31 mouse cellular contexts compared by ENCODE assay signal in genomic region chr1:30908797-30909196, GRCm38 (mm10). TPM values are rescaled to one million over a fixed set of nuclear protein-coding genes. Genes with fewer than 3 reads are reported as not detected.
DNase-seq lines count a peak whose midpoint lies in the region; ATAC-seq and TF ChIP-seq lines count a peak whose summit lies in the region.
"Had no signal": no experiment of that assay in that cellular context is flagged by ENCODE, and none has a peak within 500 bp of the region (broad histone marks: within the 10 kb centered on the region; RNA-seq: fewer than 3 reads in every experiment).

No protein-coding gene starts in this region.

- WGBS in lung, embryonic 16.5 days: 49% methylated on average over 4 of the region's 4 CpGs
- 53% methylated on average over 4 of the region's 4 CpGs for WGBS in lung, adult 2 months
- WGBS in forebrain, embryonic 13.5 days: 87% methylated on average over 4 of the region's 4 CpGs

- H3K4me3 ChIP-seq in lung, embryonic 16.5 days (ENCODE audit: low read length): no peak overlapping the region
- H3K4me3 ChIP-seq in lung, adult 2 months (replicated peaks; ENCODE audit: extremely low read depth, low read depth, low read length): no peak overlapping the region
- no peak overlapping the region for H3K4me3 ChIP-seq in ES-E14 (ENCODE audit: insufficient read depth in 1 of 2, low read depth in 1 of 2, low read length in 2 of 2, poor library complexity in 1 of 2, severe bottlenecking in 1 of 2)
- no peak overlapping the region for H3K4me3 ChIP-seq in forebrain, embryonic 13.5 days
- H3K4me3 ChIP-seq: embryonic facial prominence, embryonic 10.5 days; embryonic facial prominence, embryonic 13.5 days; erythroblast, embryonic 14.5 days; forebrain, embryonic 12.5 days; heart, embryonic 15.5 days; hindbrain, embryonic 10.5 days; hindbrain, embryonic 13.5 days; intestine, embryonic 15.5 days had no signal

- no peaks in the 10 kb centered on the region for H3K9me3 ChIP-seq in lung, embryonic 16.5 days (ENCODE audit: control insufficient read depth, low read length)
- H3K9me3 ChIP-seq in ES-E14 (ENCODE audit: control insufficient read depth, insufficient read depth, low read depth, low read length): no peaks in the 10 kb centered on the region
- no peaks in the 10 kb centered on the region for H3K9me3 ChIP-seq in forebrain, embryonic 13.5 days (replicated peaks)
- H3K9me3 ChIP-seq: embryonic facial prominence, embryonic 10.5 days; embryonic facial prominence, embryonic 13.5 days; forebrain, embryonic 12.5 days; heart, embryonic 15.5 days; hindbrain, embryonic 10.5 days; hindbrain, embryonic 13.5 days; intestine, embryonic 15.5 days had no signal

- no peak for TF ChIP-seq CTCF in lung, adult 2 months (IDR thresholded peaks at IDR 0.05; ENCODE audit: insufficient read depth, low read length)

- in situ Hi-C loops in ES-E14 (cut with MboI; ENCODE audit: low sequenced_read_pairs in 2 of 2, unreplicated experiment in 2 of 2): no loop called here

- no peak overlapping the region for H3K9ac ChIP-seq in lung, embryonic 16.5 days (ENCODE audit: low read length)
- no peak overlapping the region for H3K9ac ChIP-seq in ES-E14 (ENCODE audit: insufficient read depth, low read depth, low read length, poor library complexity, severe bottlenecking)
- H3K9ac ChIP-seq in forebrain, embryonic 13.5 days: no peak overlapping the region
- H3K9ac ChIP-seq: embryonic facial prominence, embryonic 13.5 days; forebrain, embryonic 12.5 days; heart, embryonic 15.5 days; hindbrain, embryonic 13.5 days; intestine, embryonic 15.5 days had no signal

- peak; percentile 34; the same call in 1 of the 2 replicates for ATAC-seq in lung, embryonic 16.5 days (ENCODE audit: low read depth)
- no peak for ATAC-seq in forebrain, embryonic 13.5 days
- ATAC-seq: CD4-positive, CD25-positive, alpha-beta regulatory T cell, adult 4 months; forebrain, embryonic 16.5 days; hindbrain, embryonic 16.5 days; intestine, embryonic 15.5 days had no signal

- no peak for DNase-seq in lung, adult 2 months
- DNase-seq in ES-E14 (ENCODE audit: low read depth, low spot score) (no peak), R1 (ENCODE audit: low read depth, low spot score) (peak; percentile 92)
- DNase-seq in cerebellum, postnatal 14 days: no peak
- no peak for DNase-seq in T-cell, adult 2 months (ENCODE audit: low spot score)
- DNase-seq: adrenal gland, postnatal 10 days; adrenal gland, postnatal 36 days; cerebellum, adult 11 months; cerebellum, adult 2 months; cerebellum, adult 9-11 months; cerebellum, postnatal 36 days; embryo, embryonic 11 days; gastrocnemius, postnatal 10 days; gastrocnemius, postnatal 36 days; heart, postnatal 10 days; heart, postnatal 36 days; kidney, adult 18-20 months had no signal

- H3K4me2 ChIP-seq in lung, embryonic 16.5 days (ENCODE audit: low read depth, low read length): no peak overlapping the region
- H3K4me2 ChIP-seq in forebrain, embryonic 13.5 days: no peak overlapping the region
- H3K4me2 ChIP-seq: embryonic facial prominence, embryonic 13.5 days; forebrain, embryonic 12.5 days; heart, embryonic 11.5 days; heart, embryonic 15.5 days; hindbrain, embryonic 13.5 days; intestine, embryonic 15.5 days had no signal

- no peak overlapping the region for H3K27ac ChIP-seq in lung, embryonic 16.5 days (ENCODE audit: low read length)
- no peak overlapping the region for H3K27ac ChIP-seq in ES-E14 (ENCODE audit: insufficient read depth, low read depth, low read length, poor library complexity, severe bottlenecking)
- no peak overlapping the region for H3K27ac ChIP-seq in forebrain, embryonic 13.5 days
- H3K27ac ChIP-seq: embryonic facial prominence, embryonic 10.5 days; embryonic facial prominence, embryonic 13.5 days; forebrain, embryonic 12.5 days; heart, embryonic 15.5 days; hindbrain, embryonic 10.5 days; hindbrain, embryonic 13.5 days; intestine, embryonic 15.5 days had no signal

- no peak for TF ChIP-seq POLR2A in lung, adult 2 months (IDR thresholded peaks at IDR 0.05; ENCODE audit: borderline replicate concordance, extremely low read depth, low read depth, low read length)

- no peaks in the 10 kb centered on the region for H3K36me3 ChIP-seq in lung, embryonic 16.5 days (ENCODE audit: control insufficient read depth, insufficient read depth, low read length)
- H3K36me3 ChIP-seq in ES-E14 (ENCODE audit: control insufficient read depth, insufficient read depth, low read length, poor library complexity, severe bottlenecking): no peaks in the 10 kb centered on the region
- H3K36me3 ChIP-seq in forebrain, embryonic 13.5 days (ENCODE audit: poor library complexity, severe bottlenecking): no peaks in the 10 kb centered on the region
- H3K36me3 ChIP-seq: embryonic facial prominence, embryonic 10.5 days; embryonic facial prominence, embryonic 13.5 days; forebrain, embryonic 12.5 days; heart, embryonic 15.5 days; hindbrain, embryonic 10.5 days; hindbrain, embryonic 13.5 days; intestine, embryonic 15.5 days had no signal

- no peaks in the 10 kb centered on the region for H3K4me1 ChIP-seq in lung, embryonic 16.5 days (replicated peaks; ENCODE audit: control insufficient read depth, insufficient read depth, low read length)
- H3K4me1 ChIP-seq in lung, adult 2 months (ENCODE audit: control insufficient read depth, insufficient read depth, low read length): no peaks in the 10 kb centered on the region
- peaks cover 0 to 2% of the 10 kb centered on the region in 2 experiments; a peak in 2 of 4 replicates for H3K4me1 ChIP-seq in ES-E14 (ENCODE audit: control insufficient read depth in 2 of 2, insufficient read depth in 2 of 2, low read length in 2 of 2, poor library complexity in 1 of 2)
- no peaks in the 10 kb centered on the region for H3K4me1 ChIP-seq in forebrain, embryonic 13.5 days
- H3K4me1 ChIP-seq: embryonic facial prominence, embryonic 10.5 days; embryonic facial prominence, embryonic 13.5 days; forebrain, embryonic 12.5 days; heart, embryonic 15.5 days; hindbrain, embryonic 10.5 days; hindbrain, embryonic 13.5 days; intestine, embryonic 15.5 days had no signal

- H3K27me3 ChIP-seq in lung, embryonic 16.5 days (ENCODE audit: control insufficient read depth, insufficient read depth, low read depth, low read length): no peaks in the 10 kb centered on the region
- H3K27me3 ChIP-seq in forebrain, embryonic 13.5 days: no peaks in the 10 kb centered on the region
- H3K27me3 ChIP-seq: embryonic facial prominence, embryonic 13.5 days; forebrain, embryonic 12.5 days; heart, embryonic 15.5 days; hindbrain, embryonic 13.5 days; intestine, embryonic 15.5 days had no signal

TF ChIP-seq in ES-E14, 5 proteins besides CTCF, POLR2A, EP300 and RAD21:
- TF ChIP-seq HCFC1 (IDR thresholded peaks at IDR 0.05; ENCODE audit: borderline replicate concordance, insufficient read depth, low read length) (no peak), CHD2 (IDR thresholded peaks at IDR 0.05; ENCODE audit: low read depth, low read length) (peak; percentile 75)

RNA-seq across cellular contexts. Expression of gene Phf3, which starts 35.1 kb away (rescaled TPM):
- polyA plus RNA-seq in lung, embryonic 16.5 days (2015; fragmentation: Nextera tagmentation; extraction: Ambion mirVana): 27.7 and 29.4 TPM in 2 replicates
- 22.6 and 45.9 TPM in 2 replicates for polyA plus RNA-seq in lung, adult 2 months (2012; rRNA removed)
- total RNA-seq in ES-E14 (2012; rRNA removed): 85.0 and 92.0 TPM in 2 replicates
- polyA plus RNA-seq in forebrain, embryonic 13.5 days (2015; fragmentation: Nextera tagmentation; extraction: Ambion mirVana): 39.0 and 41.6 TPM in 2 replicates
